Mouse (Mus musculus) adrenal gland, adult 8-10 months (tissue): Measurements from ENCODE around the gene 1700049E17Rik1. TPM values are rescaled to one million over a fixed set of nuclear protein-coding genes. Genes with fewer than 3 reads are reported as not detected.
"Not testable (repeated sequence)": the region's sequence is repeated elsewhere in the genome, so short reads cannot be mapped to it uniquely, and the experiment has no call there.

ENCODE experiments used
- DNase-seq: peaks from one replicate; pipeline ENCODE4 v3.0.0; 2022
- total RNA-seq, 4 experiments: library from RNA; stranded (reverse); gene quantifications; 2 replicates each; pipeline ENCODE4 v1.2.4; 2022

The 1700049E17Rik1 gene
- not detected for total RNA-seq

- not testable (repeated sequence) for DNase-seq
Measured at GRCm38 (mm10) chr14:41924649-41925048, at the start of gene 1700049E17Rik1. TSS of gene 1700049E17Rik1 (plus strand) at chr14:41924949.

- not testable (repeated sequence) for DNase-seq
Measured at GRCm38 (mm10) chr14:41907190-41907589, 17.6 kb upstream of the 1700049E17Rik1 start, which contains the start of gene Gm7980. TSS of gene Gm7980 (minus strand) at chr14:41907290.

GRCm38 (mm10) chr14:41943695-41944094 lies 18.9 kb downstream of the 1700049E17Rik1 start, which contains the start of gene 1700024B05Rik:
TSS of gene 1700024B05Rik (plus strand) at chr14:41943995.
- DNase-seq: not testable (repeated sequence)

- DNase-seq: not testable (repeated sequence)
Measured at GRCm38 (mm10) chr14:41964095-41964494, 39.3 kb downstream of the 1700049E17Rik1 start.

- not testable (repeated sequence) for DNase-seq
Measured at GRCm38 (mm10) chr14:41967827-41968226, 43.1 kb downstream of the 1700049E17Rik1 start, which contains the start of gene Gm6401. TSS of gene Gm6401 (minus strand) at chr14:41967927.

- DNase-seq: not testable (repeated sequence)
Measured at GRCm38 (mm10) chr14:41968596-41968995, 43.8 kb downstream of the 1700049E17Rik1 start.

Other genes starting within 250 kb of the 1700049E17Rik1 start
- gene Gm8068, start 223.1 kb upstream of the 1700049E17Rik1 start, total RNA-seq: not detected
- gene Gm7929, start 174.3 kb upstream of the 1700049E17Rik1 start, total RNA-seq: not detected
- not detected for gene Gm47189, start 152.5 kb upstream of the 1700049E17Rik1 start, total RNA-seq
- not detected for gene Gm7980, start 17.7 kb upstream of the 1700049E17Rik1 start, total RNA-seq
- not detected for gene 1700024B05Rik, start 19.0 kb downstream of the 1700049E17Rik1 start, total RNA-seq
- not detected for gene Gm6401, start 43.0 kb downstream of the 1700049E17Rik1 start, total RNA-seq
- not detected for gene Gm3543, start 58.4 kb downstream of the 1700049E17Rik1 start, total RNA-seq
- gene Gm7951, start 192.4 kb downstream of the 1700049E17Rik1 start, total RNA-seq: not detected
- not detected for gene Gm17027, start 237.7 kb downstream of the 1700049E17Rik1 start, total RNA-seq